17 mouse cellular contexts compared by ENCODE assay signal in the genomic region with DNA sequence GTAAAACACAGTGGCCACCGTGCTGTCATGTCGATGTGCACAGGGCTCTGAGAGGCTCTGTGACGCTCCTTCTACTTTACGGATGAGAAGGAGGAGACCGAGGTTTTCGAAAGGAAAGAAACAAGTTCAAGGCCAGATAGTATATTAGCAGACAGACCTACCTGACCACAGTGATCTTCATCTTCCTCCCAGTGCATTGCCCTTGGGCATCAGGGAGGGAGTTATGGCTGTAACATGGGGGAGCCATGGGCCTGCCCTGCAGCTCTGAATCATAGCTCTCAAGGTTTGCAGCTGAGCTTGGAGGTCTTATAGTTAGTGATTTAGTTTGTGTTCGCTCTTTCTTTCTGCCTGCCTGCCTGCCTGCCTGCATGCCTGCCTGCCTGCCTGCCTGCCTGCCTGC. TPM values are rescaled to one million over a fixed set of nuclear protein-coding genes. Genes with fewer than 3 reads are reported as not detected.
"Had no signal": no experiment of that assay in that cellular context is flagged by ENCODE, and none has a peak within 500 bp of the region (broad histone marks: within the 10 kb centered on the region; RNA-seq: fewer than 3 reads in every experiment).

No protein-coding gene starts in this region.

- H3K4me3 ChIP-seq: liver, embryonic 15.5 days; lung, embryonic 15.5 days; megakaryocyte, embryonic 14.5 days; midbrain, embryonic 13.5 days; midbrain, embryonic 15.5 days; neural tube, embryonic 12.5 days; stomach, embryonic 15.5 days had no signal

- DNase-seq: liver, postnatal 0 days; lung, adult 2 months; lung, postnatal 14 days; lung, postnatal 36 days; right cerebral cortex, postnatal 14 days; thymus, adult 2 months; thymus, postnatal 25 days; thymus, postnatal 4 days had no signal

- H3K4me1 ChIP-seq: lung, embryonic 15.5 days; midbrain, embryonic 13.5 days; midbrain, embryonic 15.5 days; neural tube, embryonic 12.5 days; stomach, embryonic 15.5 days had no signal

- H3K36me3 ChIP-seq: liver, embryonic 15.5 days; lung, embryonic 15.5 days; midbrain, embryonic 15.5 days had no signal

- H3K27ac ChIP-seq: liver, embryonic 15.5 days; lung, embryonic 15.5 days; macrophage; midbrain, embryonic 13.5 days; midbrain, embryonic 15.5 days; neural tube, embryonic 12.5 days; stomach, embryonic 15.5 days; stomach, postnatal 0 days had no signal

- H3K27me3 ChIP-seq: liver, embryonic 15.5 days; lung, embryonic 15.5 days; megakaryocyte, embryonic 14.5 days; midbrain, embryonic 13.5 days; midbrain, embryonic 15.5 days; neural tube, embryonic 12.5 days; stomach, embryonic 15.5 days had no signal

RNA-seq across cellular contexts. Expression of gene Gm28042, which starts 20.6 kb away (rescaled TPM):
- polyA plus RNA-seq: macrophage had no signal
